In genomic region chr6:43021967-43022366, GRCm38 (mm10) we compare ENCODE assay signal across 9 mouse cellular contexts.
DNase-seq lines count a peak whose midpoint lies in the region; ATAC-seq and TF ChIP-seq lines count a peak whose summit lies in the region.
"Had no signal": no experiment of that assay in that cellular context is flagged by ENCODE, and none has a peak within 500 bp of the region (broad histone marks: within the 10 kb centered on the region; RNA-seq: fewer than 3 reads in every experiment).

No protein-coding gene starts in this region.

- no peaks in the 10 kb centered on the region for H3K27me3 ChIP-seq in liver, adult 2 months (ENCODE audit: control insufficient read depth, insufficient read depth, low read length)
- no peaks in the 10 kb centered on the region for H3K27me3 ChIP-seq in liver, embryonic 12.5 days (replicated peaks)
- no peaks in the 10 kb centered on the region for H3K27me3 ChIP-seq in hindbrain, postnatal 0 days (ENCODE audit: insufficient read depth, low read length)
- H3K27me3 ChIP-seq: heart, embryonic 15.5 days had no signal

- H3K36me3 ChIP-seq in liver, adult 2 months (ENCODE audit: control insufficient read depth, insufficient read depth, low read length): no peaks in the 10 kb centered on the region
- H3K36me3 ChIP-seq in liver, embryonic 12.5 days: no peaks in the 10 kb centered on the region
- no peaks in the 10 kb centered on the region for H3K36me3 ChIP-seq in hindbrain, postnatal 0 days (ENCODE audit: insufficient read depth, low read length)
- H3K36me3 ChIP-seq: heart, embryonic 15.5 days had no signal

- H3K9ac ChIP-seq in liver, adult 2 months (ENCODE audit: low read depth, low read length): no peak overlapping the region
- H3K9ac ChIP-seq in liver, embryonic 12.5 days: no peak overlapping the region
- no peak overlapping the region for H3K9ac ChIP-seq in hindbrain, postnatal 0 days (replicated peaks; ENCODE audit: low read length)
- H3K9ac ChIP-seq: heart, embryonic 15.5 days had no signal

- no peaks in the 10 kb centered on the region for H3K79me2 ChIP-seq in liver, adult 2 months (ENCODE audit: control insufficient read depth, insufficient read depth, low read length)

- no peak overlapping the region for H3K4me3 ChIP-seq in liver, adult 2 months (ENCODE audit: insufficient read depth, low read depth, low read length)
- no peak overlapping the region for H3K4me3 ChIP-seq in liver, embryonic 12.5 days
- H3K4me3 ChIP-seq in hindbrain, postnatal 0 days (ENCODE audit: low read length): no peak overlapping the region
- H3K4me3 ChIP-seq: heart, embryonic 15.5 days had no signal

- no peaks in the 10 kb centered on the region for H3K4me1 ChIP-seq in liver, adult 2 months (ENCODE audit: control insufficient read depth, insufficient read depth, low read length)
- no peaks in the 10 kb centered on the region for H3K4me1 ChIP-seq in liver, embryonic 12.5 days
- H3K4me1 ChIP-seq in hindbrain, postnatal 0 days (ENCODE audit: insufficient read depth, low read length): no peaks in the 10 kb centered on the region
- H3K4me1 ChIP-seq: heart, embryonic 15.5 days had no signal

- 11% methylated on average over 5 of the region's 5 CpGs for WGBS in liver, adult 2 months
- 10% methylated on average over 5 of the region's 5 CpGs for WGBS in liver, embryonic 12.5 days (ENCODE audit: insufficient replicate concordance)
- 11% methylated on average over 5 of the region's 5 CpGs for WGBS in hindbrain, postnatal 0 days

- TF ChIP-seq POLR2A in liver, adult 2 months (IDR thresholded peaks at IDR 0.05; ENCODE audit: extremely low read depth, insufficient read depth, low read length): no peak

- no peaks in the 10 kb centered on the region for H3K9me3 ChIP-seq in liver, embryonic 12.5 days (replicated peaks)
- no peaks in the 10 kb centered on the region for H3K9me3 ChIP-seq in hindbrain, postnatal 0 days (ENCODE audit: low read length)
- H3K9me3 ChIP-seq: heart, embryonic 15.5 days had no signal

- no peak for ATAC-seq in cerebellum, adult (ENCODE audit: insufficient number of reproducible peaks, low FRiP score, low TSS enrichment)
- no peak for ATAC-seq in liver, embryonic 12.5 days
- no peak for ATAC-seq in hindbrain, postnatal 0 days
- no peak for ATAC-seq in activated CD4-positive, CD25-positive, alpha-beta regulatory T cell, adult 4 months

- TF ChIP-seq CTCF in liver, adult 2 months (IDR thresholded peaks at IDR 0.05; ENCODE audit: low read depth, low read length): peak; percentile 58
- peak; percentile 76 for TF ChIP-seq CTCF in hindbrain, postnatal 0 days (IDR thresholded peaks at IDR 0.05; ENCODE audit: low read depth)

- H3K27ac ChIP-seq in liver, adult 2 months (replicated peaks; ENCODE audit: insufficient read depth, low read depth, low read length): no peak overlapping the region
- no peak overlapping the region for H3K27ac ChIP-seq in liver, embryonic 12.5 days
- H3K27ac ChIP-seq in hindbrain, postnatal 0 days: no peak overlapping the region
- H3K27ac ChIP-seq: heart, embryonic 15.5 days had no signal

- H3K4me2 ChIP-seq in liver, embryonic 12.5 days: no peak overlapping the region
- H3K4me2 ChIP-seq in hindbrain, postnatal 0 days (ENCODE audit: low read depth, low read length): no peak overlapping the region
- H3K4me2 ChIP-seq: heart, embryonic 15.5 days had no signal

- DNase-seq in cerebellum, adult 9-10 months: peak; percentile 42
- peak; percentile 12 for DNase-seq in liver, adult 2 months (ENCODE audit: extremely low read depth, low read depth, low spot score)
- peak; percentile 15 for DNase-seq in Muller cell, postnatal 12 days (ENCODE audit: inconsistent ontology term)
- peak; percentile 74 for DNase-seq in hindbrain, postnatal 0 days (ENCODE audit: low spot score)
- DNase-seq in neural tube, embryonic 10.5 days (ENCODE audit: extremely low spot score, low spot score): no peak
